Mouse (Mus musculus) midbrain, embryonic 14.5 days (tissue): ENCODE results near the gene Gmeb2. TPM values are rescaled to one million over a fixed set of nuclear protein-coding genes. Genes with fewer than 3 reads are reported as not detected.

ENCODE experiments used
- ATAC-seq: fragments of 200-750 bp; cut with Nextera tagmentation; 2 replicates; pipeline ENCODE4 v1.8.0; 2017; ENCODE audit warnings: moderate number of reproducible peaks, moderate library complexity; ENCODE audit not compliant: low FRiP score, low TSS enrichment
- DNase-seq: peaks from one replicate; pipeline ENCODE4 v3.0.0-alpha.2; 2015
- H3K27ac ChIP-seq: fragments of 300-500 bp; sonication (generic); replicated peaks from 2 replicates; pipeline ENCODE4 v1.5.1; 2014; ENCODE audit warnings: mild to moderate bottlenecking, low read depth, low read length, moderate library complexity
- H3K27me3 ChIP-seq: fragments of 300-500 bp; sonication (generic); 2 replicates; pipeline ENCODE4 v1.6.1; 2014; ENCODE audit warnings: low read length, control low read depth, mixed read lengths; ENCODE audit not compliant: control insufficient read depth, insufficient read depth
- H3K36me3 ChIP-seq: fragments of 300-500 bp; sonication (generic); 2 replicates; pipeline ENCODE4 v1.6.1; 2014; ENCODE audit warnings: low read length, control low read depth; ENCODE audit not compliant: control insufficient read depth, insufficient read depth
- H3K4me1 ChIP-seq: fragments of 300-500 bp; sonication (generic); 2 replicates; pipeline ENCODE4 v1.6.1; 2014; ENCODE audit warnings: mild to moderate bottlenecking, antibody characterized with exemption, low read length, control low read depth; ENCODE audit not compliant: control insufficient read depth, insufficient read depth
- H3K4me2 ChIP-seq: fragments of 300-500 bp; sonication (generic); 2 replicates; pipeline ENCODE4 v1.6.1; 2014; ENCODE audit warnings: mild to moderate bottlenecking, low read length, moderate library complexity
- H3K4me3 ChIP-seq: fragments of 300-500 bp; sonication (generic); replicated peaks from 2 replicates; pipeline ENCODE4 v1.5.1; 2014; ENCODE audit warnings: low read depth, low read length
- H3K9ac ChIP-seq: fragments of 300-500 bp; sonication (generic); replicated peaks from 2 replicates; pipeline ENCODE4 v1.6.1; 2014; ENCODE audit warnings: mild to moderate bottlenecking, low read length, moderate library complexity
- H3K9me3 ChIP-seq: fragments of 300-500 bp; sonication (generic); 2 replicates; pipeline ENCODE4 v1.6.1; 2016; ENCODE audit warnings: low read length, control low read depth, mixed read lengths; ENCODE audit not compliant: control insufficient read depth
- WGBS: fragments of 180-500 bp; shearing (Covaris S2); extraction: QIAGEN DNeasy Blood & Tissue Kit; methylation state at CpG from one replicate; pipeline ENCODE4 v1.1.7; 2014; 5-methylcytosine and 5-hydroxymethylcytosine counted together
- polyA plus RNA-seq: library from polyadenylated mRNA; unstranded; fragments of >200 nt; fragmentation: Nextera tagmentation; extraction: Ambion mirVana; gene quantifications from 2 replicates; pipeline ENCODE4 v1.2.1, GENCODE M21; 2014

Gene Gmeb2
- polyA plus RNA-seq, 1 experiment from 2014 or later: 19.5 TPM

- H3K27me3 ChIP-seq: no peaks in the 10 kb centered on the region
- no peaks in the 10 kb centered on the region for H3K9me3 ChIP-seq
- H3K4me1 ChIP-seq: no peaks in the 10 kb centered on the region
- H3K9ac ChIP-seq: no peak overlapping the region
- H3K4me2 ChIP-seq: no peak overlapping the region
- no peak overlapping the region for H3K4me3 ChIP-seq
- DNase-seq (no peak), ATAC-seq (no peak)
- no peaks in the 10 kb centered on the region for H3K36me3 ChIP-seq
- 93% methylated on average over 9 of the region's 9 CpGs for WGBS
- no peak overlapping the region for H3K27ac ChIP-seq
These were observed 48.6 kb downstream of the Gmeb2 start for GRCm38 (mm10) chr2:181239261-181239660.

GRCm38 (mm10) chr2:181238861-181239260 lies 49.0 kb downstream of the Gmeb2 start:
- 81% methylated on average over 2 of the region's 2 CpGs for WGBS
- ATAC-seq: no peak
- H3K4me1 ChIP-seq: no peaks in the 10 kb centered on the region

GRCm38 (mm10) chr2:181238091-181238610 lies 49.7 kb downstream of the Gmeb2 start:
- ATAC-seq: no peak
- Histone ChIP-seq H3K36me3 (no peaks in the 10 kb centered on the region), H3K27ac (no peak overlapping the region), H3K4me2 (no peak overlapping the region), H3K27me3 (no peaks in the 10 kb centered on the region), H3K4me3 (no peak overlapping the region), H3K4me1 (no peaks in the 10 kb centered on the region), H3K9me3 (no peaks in the 10 kb centered on the region), H3K9ac (no peak overlapping the region)
- DNase-seq: no peak
- WGBS: 64% methylated on average over 10 of the region's 10 CpGs

More at GRCm38 (mm10) chr2:181238861-181239260, 49.0 kb downstream of the Gmeb2 start:
- Histone ChIP-seq H3K9me3 (no peaks in the 10 kb centered on the region), H3K9ac (no peak overlapping the region), H3K27me3 (no peaks in the 10 kb centered on the region), H3K36me3 (no peaks in the 10 kb centered on the region), H3K27ac (no peak overlapping the region), H3K4me2 (no peak overlapping the region), H3K4me3 (no peak overlapping the region)
- no peak for DNase-seq

GRCm38 (mm10) chr2:181237251-181238014 lies 50.4 kb downstream of the Gmeb2 start:
- Histone ChIP-seq H3K4me1 (no peaks in the 10 kb centered on the region), H3K4me2 (no peak overlapping the region), H3K4me3 (no peak overlapping the region), H3K9me3 (no peaks in the 10 kb centered on the region), H3K27me3 (no peaks in the 10 kb centered on the region), H3K36me3 (no peaks in the 10 kb centered on the region), H3K9ac (no peak overlapping the region), H3K27ac (no peak overlapping the region)
- 89% methylated on average over 17 of the region's 17 CpGs for WGBS
- ATAC-seq (no peak), DNase-seq (no peak)

GRCm38 (mm10) chr2:181235681-181236566 lies 51.9 kb downstream of the Gmeb2 start:
- WGBS: 84% methylated on average over 23 of the region's 23 CpGs
- ATAC-seq: no peak

GRCm38 (mm10) chr2:181234680-181235079 lies 53.2 kb downstream of the Gmeb2 start:
- 93% methylated on average over 11 of the region's 11 CpGs for WGBS
- DNase-seq (no peak), ATAC-seq (no peak)
- H3K4me2 ChIP-seq: no peak overlapping the region
- H3K9me3 ChIP-seq: no peaks in the 10 kb centered on the region
- no peak overlapping the region for H3K9ac ChIP-seq
- H3K4me3 ChIP-seq: no peak overlapping the region
- no peak overlapping the region for H3K27ac ChIP-seq
- H3K36me3 ChIP-seq: no peaks in the 10 kb centered on the region
- H3K27me3 ChIP-seq: no peaks in the 10 kb centered on the region
- H3K4me1 ChIP-seq: no peaks in the 10 kb centered on the region

More at GRCm38 (mm10) chr2:181235681-181236566, 51.9 kb downstream of the Gmeb2 start:
- H3K4me3 ChIP-seq: no peak overlapping the region
- H3K27ac ChIP-seq: no peak overlapping the region
- H3K4me1 ChIP-seq: no peaks in the 10 kb centered on the region
- H3K36me3 ChIP-seq: no peaks in the 10 kb centered on the region
- H3K9ac ChIP-seq: no peak overlapping the region
- H3K4me2 ChIP-seq: no peak overlapping the region
- no peaks in the 10 kb centered on the region for H3K27me3 ChIP-seq
- DNase-seq: no peak
- H3K9me3 ChIP-seq: no peaks in the 10 kb centered on the region

GRCm38 (mm10) chr2:181233443-181233842 lies 54.4 kb downstream of the Gmeb2 start:
- no peaks in the 10 kb centered on the region for H3K36me3 ChIP-seq
- 93% methylated on average over 15 of the region's 15 CpGs for WGBS

GRCm38 (mm10) chr2:181231171-181231570 lies 56.7 kb downstream of the Gmeb2 start:
- no peaks in the 10 kb centered on the region for H3K27me3 ChIP-seq
- 72% methylated on average over 20 of the region's 20 CpGs for WGBS

More at GRCm38 (mm10) chr2:181233443-181233842, 54.4 kb downstream of the Gmeb2 start:
- H3K4me2 ChIP-seq: no peak overlapping the region
- ATAC-seq (no peak), DNase-seq (no peak)
- H3K4me3 ChIP-seq: no peak overlapping the region
- no peak overlapping the region for H3K27ac ChIP-seq
- H3K9me3 ChIP-seq: no peaks in the 10 kb centered on the region
- no peaks in the 10 kb centered on the region for H3K4me1 ChIP-seq
- no peak overlapping the region for H3K9ac ChIP-seq
- H3K27me3 ChIP-seq: no peaks in the 10 kb centered on the region

More at GRCm38 (mm10) chr2:181231171-181231570, 56.7 kb downstream of the Gmeb2 start:
- no peak overlapping the region for H3K4me2 ChIP-seq
- DNase-seq (no peak), ATAC-seq (no peak)
- no peak overlapping the region for H3K4me3 ChIP-seq
- no peaks in the 10 kb centered on the region for H3K9me3 ChIP-seq
- no peak overlapping the region for H3K9ac ChIP-seq
- H3K36me3 ChIP-seq: no peaks in the 10 kb centered on the region
- H3K4me1 ChIP-seq: no peaks in the 10 kb centered on the region
- H3K27ac ChIP-seq: no peak overlapping the region
